Mouse (Mus musculus): ENCODE data around the gene Trim2.
A peak's percentile ranks its signal among the peaks of the same experiment; 100 is the strongest.

Trim2 gene

DNA sequence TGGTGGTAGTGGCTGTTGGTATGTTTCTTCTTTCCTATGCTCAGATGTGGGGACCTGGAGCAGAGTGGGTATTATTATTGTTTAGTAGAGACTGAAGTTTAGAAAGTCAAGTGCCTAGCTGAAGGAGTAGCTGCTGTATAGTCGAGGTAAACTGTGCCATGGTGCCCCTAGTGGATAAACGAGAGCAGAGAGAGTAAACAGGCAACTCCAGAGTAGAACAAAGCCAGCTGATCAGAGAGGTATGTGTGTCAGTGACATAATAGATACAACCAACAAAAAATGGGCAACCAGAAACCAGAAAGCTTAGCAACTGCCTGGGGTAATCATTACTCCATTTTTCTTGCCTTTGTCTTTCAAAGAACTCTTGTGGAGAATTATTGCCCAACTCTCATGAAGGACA lies 81.7 kb downstream of the Trim2 start:
- no peak for DNase-seq (ENCODE audit: extremely low spot score, low spot score)

DNA sequence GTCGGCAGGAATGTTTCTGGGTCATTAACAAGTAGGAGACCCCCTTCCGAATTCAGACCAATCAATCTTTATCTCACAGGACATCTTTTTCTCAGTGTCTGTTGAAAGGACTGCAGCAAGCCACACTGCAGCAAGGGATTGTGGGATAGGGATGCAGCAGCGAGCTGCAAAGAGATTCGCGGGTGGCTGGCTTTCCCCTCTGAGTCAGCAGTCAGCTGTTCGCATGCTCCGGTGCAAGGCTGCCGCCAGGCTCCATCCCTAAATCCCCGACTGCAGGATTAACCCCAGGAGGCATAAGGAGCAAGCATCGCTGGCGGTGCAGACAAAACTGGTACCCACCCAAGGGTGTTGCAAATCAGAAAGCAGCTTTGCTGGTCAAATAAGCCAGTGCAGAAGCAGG lies 85.9 kb downstream of the Trim2 start:
- peak; percentile 70 for DNase-seq (ENCODE audit: extremely low spot score, low spot score)

- DNase-seq (ENCODE audit: extremely low spot score, low spot score) = peak; percentile 58
These were observed 86.4 kb downstream of the Trim2 start for GRCm38 (mm10) chr3:84220326-84220725.

GRCm38 (mm10) chr3:84219720-84220273 lies 86.9 kb downstream of the Trim2 start:
- peak; percentile 37 for DNase-seq (ENCODE audit: extremely low spot score, low spot score)

DNA sequence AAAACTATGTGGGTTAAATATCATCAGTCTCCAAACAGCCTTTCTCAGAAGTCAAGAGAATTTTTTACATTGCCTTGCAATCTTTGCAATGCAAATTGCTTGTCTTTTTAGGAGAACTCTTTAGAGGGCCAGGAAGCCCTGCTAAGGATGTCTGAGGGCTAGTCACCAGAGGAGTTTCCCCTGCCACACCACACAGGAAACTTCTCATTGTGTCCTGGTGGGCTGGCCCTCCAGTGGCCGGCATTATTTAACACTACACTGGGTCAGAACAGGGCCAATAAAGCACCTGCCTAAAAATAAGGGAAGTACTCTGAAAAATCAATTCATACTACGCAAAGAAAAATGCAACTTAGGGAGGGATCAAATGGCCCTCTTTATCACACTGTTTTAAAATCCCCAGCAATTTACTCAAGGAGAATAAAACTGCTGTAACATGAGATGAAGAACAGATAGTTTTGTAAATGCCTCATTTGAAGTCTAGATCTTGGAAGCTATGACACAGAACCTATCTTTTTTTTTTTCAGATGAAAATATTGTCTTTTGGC lies 87.4 kb downstream of the Trim2 start:
- DNase-seq (ENCODE audit: extremely low spot score, low spot score) = no peak

- DNase-seq (ENCODE audit: extremely low spot score, low spot score) = no peak
These were observed 88.2 kb downstream of the Trim2 start for GRCm38 (mm10) chr3:84218498-84218897.

GRCm38 (mm10) chr3:84217961-84218351 lies 88.7 kb downstream of the Trim2 start:
- DNase-seq (ENCODE audit: extremely low spot score, low spot score) = no peak

DNA sequence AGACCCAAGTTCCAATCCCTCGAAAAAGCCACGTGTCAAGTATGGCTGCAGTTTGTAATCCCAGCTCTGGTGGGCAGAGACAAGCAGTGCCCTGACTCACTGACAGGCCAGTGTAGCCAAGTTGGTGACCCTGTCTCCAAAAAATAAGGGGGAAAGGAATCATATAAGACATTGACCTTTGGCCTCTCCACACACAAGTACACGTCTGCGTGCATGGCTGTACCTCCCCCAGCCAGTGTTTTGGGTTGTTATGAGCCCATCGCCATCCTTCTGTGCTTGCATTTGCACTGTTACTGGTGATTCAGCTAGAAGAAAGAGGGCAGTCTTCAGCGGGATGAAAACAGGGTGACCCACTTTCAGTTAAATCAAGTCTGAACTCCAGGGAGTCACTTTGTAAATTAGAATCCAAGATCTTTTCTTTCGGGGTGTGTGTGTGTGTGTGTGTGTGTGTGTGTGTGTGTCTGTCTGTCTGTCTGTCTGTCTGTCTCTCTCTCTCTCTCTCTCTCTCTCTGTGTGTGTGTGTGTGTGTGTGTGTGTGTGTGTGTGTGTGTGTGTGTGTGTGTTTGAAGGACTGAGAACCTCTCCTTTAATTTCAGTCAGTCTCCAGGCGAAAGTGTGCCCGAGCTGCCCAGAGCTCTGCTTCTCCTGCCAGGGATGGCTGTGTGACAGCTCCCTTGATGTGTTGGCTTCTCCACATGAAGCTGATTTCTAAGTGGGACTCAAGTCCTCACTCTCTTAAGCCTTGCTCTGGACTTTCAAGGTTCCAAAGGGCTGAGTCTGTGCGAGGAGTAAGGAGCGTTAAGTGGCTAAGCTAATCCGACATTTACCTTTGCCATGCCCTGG lies 89.3 kb downstream of the Trim2 start:
- no peak for DNase-seq (ENCODE audit: extremely low spot score, low spot score)

DNA sequence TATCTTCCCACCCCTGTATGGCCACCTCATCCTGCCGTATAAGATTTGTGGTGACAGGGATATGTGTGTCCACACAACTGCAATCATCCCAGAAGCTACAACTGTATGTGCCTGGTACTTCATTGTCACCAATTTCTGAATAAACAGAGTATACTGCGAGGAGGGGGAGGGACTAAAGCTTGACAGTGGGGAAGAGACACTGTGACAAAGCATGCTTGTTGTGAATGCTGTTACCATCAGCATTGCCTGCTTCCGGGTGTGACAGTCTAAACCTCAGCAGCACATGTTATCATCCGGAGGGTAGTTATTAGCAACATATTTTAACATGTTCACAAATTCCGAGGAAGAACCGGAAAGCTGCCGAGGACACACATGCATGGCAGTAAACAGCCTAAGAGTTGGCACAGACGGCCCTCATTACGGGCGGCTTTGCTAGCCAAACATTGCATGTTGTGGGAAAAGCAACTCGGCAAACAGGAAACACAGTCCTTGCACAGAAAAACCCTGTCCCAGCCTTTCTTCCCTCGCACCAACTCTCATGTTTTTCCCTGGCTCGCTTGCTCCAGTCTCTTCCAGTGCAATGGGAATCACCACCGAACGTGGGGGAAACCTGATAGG lies 90.8 kb downstream of the Trim2 start:
- DNase-seq (ENCODE audit: extremely low spot score, low spot score) = no peak

DNA sequence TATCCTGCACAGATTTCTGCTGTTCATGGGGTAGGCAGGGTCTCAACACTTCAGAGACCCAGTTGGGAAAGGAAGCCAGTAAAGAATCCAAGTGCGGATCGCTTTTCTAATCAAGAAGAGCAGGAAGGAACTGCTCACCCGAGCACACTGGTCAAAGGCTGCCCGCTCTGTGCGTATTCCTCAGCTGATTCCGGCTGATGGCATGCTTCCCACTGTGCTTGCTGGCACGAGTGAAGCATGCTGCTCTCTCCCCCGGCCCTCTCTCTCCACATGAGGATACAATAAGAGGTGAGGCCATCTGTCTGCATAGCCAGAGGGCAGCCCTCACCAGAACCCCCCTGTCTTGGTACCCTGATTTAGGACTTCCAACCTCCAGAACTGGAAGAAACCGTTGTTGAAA lies 91.4 kb downstream of the Trim2 start:
- DNase-seq (ENCODE audit: extremely low spot score, low spot score) = no peak

- no peak for DNase-seq (ENCODE audit: extremely low spot score, low spot score)
These were observed 92.2 kb downstream of the Trim2 start for GRCm38 (mm10) chr3:84214501-84214900.

DNA sequence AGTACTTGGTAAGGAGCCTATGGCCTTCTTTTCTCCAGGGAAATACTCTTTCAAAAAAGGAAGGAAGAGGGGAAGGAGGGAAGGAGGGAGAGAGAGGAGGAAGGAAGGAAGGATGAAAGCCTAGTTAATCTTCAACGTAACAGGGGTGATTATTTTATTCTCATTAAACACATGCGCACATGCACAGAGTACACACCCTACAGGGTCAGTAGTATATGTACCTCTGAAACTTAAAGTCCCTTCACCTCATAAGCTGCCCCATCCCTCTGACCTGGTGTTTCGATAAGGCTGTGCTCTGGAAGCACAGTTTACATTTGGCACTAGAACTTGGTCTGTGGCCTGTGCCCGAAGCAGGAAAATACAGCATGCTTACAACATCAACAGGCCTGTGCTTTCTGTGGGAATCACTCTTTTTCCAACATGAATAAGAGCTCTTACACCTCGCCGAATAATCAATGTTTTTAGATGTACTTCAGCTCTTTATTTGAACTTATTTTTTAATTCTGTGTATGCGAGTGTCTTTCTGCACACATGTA lies 95.3 kb downstream of the Trim2 start:
- DNase-seq (ENCODE audit: extremely low spot score, low spot score) = no peak

DNA sequence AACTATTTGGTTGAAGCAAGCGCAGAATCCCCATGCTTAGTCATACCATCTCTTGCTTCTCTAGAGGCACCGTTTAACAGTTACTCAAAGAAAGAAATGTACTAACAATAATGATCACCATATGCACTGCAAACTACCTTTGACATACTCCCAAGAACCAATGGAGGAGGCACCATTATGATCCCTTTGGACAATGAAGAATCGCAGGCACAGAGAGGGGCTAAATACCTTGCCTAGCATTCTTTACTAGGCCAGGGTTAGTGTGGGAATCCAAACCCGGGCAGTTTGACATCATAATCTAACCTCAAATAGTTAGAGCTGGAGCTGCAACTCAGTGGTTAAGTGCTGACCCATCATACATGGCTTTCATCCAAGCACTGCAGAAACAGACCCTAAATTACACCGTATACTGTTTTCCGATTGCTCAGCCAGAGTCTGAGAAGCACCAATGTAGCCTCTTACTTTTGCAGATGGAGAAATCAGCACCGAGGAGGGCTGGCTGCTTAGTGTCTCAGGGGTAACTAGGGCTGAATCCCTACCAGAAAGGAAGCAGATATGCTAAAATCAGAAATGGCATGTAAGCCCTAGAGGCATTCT lies 97.7 kb downstream of the Trim2 start:
- no peak for DNase-seq (ENCODE audit: extremely low spot score, low spot score)

DNA sequence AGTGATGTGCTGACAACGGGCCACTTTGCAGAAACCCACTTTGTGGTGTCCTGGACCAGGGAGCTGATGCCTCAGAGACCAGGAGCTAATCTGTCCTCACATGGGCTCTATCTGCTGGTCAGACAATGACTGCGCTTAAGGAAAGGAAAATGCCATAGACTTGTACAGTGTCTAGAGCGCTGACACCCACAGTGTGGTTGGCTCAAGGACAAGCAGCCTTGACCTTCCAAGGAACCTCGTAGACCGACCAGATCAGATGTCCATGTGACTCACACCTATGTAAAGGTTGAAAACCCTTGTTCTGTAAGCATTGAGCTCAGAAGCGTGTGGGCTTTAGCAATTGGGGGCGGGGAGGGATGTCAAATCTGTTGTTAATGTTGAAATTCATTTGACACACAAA lies 98.2 kb downstream of the Trim2 start:
- no peak for DNase-seq (ENCODE audit: extremely low spot score, low spot score)

- DNase-seq (ENCODE audit: extremely low spot score, low spot score) = no peak
These were observed 99.3 kb downstream of the Trim2 start for GRCm38 (mm10) chr3:84207366-84207765.

GRCm38 (mm10) chr3:84206106-84206505 lies 100.6 kb downstream of the Trim2 start:
- no peak for DNase-seq (ENCODE audit: extremely low spot score, low spot score)

GRCm38 (mm10) chr3:84205650-84206049 lies 101.0 kb downstream of the Trim2 start:
- no peak for DNase-seq (ENCODE audit: extremely low spot score, low spot score)

GRCm38 (mm10) chr3:84204640-84205039 lies 102.0 kb downstream of the Trim2 start:
- DNase-seq (ENCODE audit: extremely low spot score, low spot score) = no peak

GRCm38 (mm10) chr3:84200559-84201420 lies 105.9 kb downstream of the Trim2 start:
- no peak for DNase-seq (ENCODE audit: extremely low spot score, low spot score)

- no peak for DNase-seq (ENCODE audit: extremely low spot score, low spot score)
These were observed 107.2 kb downstream of the Trim2 start for GRCm38 (mm10) chr3:84199516-84199915.

DNA sequence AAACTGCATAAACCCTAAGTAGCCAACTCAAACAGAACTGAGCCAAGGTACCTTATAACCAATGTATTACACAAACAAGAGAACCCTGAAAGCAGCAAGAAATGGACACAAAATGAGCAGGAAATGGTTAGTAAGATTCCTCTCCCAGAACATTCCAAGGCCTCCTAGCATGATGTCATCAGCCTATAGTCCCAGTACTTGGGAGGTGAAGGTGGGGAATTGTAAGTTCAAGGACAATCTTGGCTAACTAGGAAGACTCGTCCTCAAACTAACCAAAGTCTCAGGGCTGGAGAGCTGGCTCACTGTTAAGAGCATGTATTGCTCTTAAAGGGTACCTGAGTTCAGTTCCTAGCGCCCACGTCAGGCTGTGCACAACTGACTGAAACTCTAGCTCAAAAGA lies 108.4 kb downstream of the Trim2 start:
- DNase-seq (ENCODE audit: extremely low spot score, low spot score) = no peak
